Mouse (Mus musculus): ENCODE data around the gene Foxl1.

DNA sequence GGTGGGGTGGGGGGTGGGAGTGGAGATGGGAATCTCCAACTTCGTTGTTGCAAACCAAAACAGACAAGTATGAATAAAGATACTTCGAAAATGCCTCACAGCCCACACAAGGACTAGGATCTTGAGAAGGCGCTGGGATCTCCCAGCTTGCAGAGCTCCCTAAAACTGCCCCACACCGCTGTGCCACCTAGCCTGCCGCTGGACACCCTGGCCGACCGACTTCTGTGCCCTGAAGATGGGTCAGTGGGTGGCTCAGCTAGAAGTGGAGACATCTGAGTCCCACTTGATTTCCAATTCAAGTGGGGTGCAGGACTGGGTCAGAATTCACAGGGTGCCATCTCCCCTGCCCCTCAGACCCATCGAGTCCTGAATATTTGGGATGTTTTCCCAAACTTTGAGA is 6.0 kb upstream of the Foxl1 start:
- TF ChIP-seq POLR2A (IDR thresholded peaks at IDR 0.05; ENCODE audit: borderline replicate concordance, insufficient read depth, low read length) (no peak), CTCF (IDR thresholded peaks at IDR 0.05; ENCODE audit: borderline replicate concordance, insufficient read depth, low read depth, low read length) (no peak)

All from cerebellum, adult 2 months (tissue).